Mouse (Mus musculus): Measurements from ENCODE around the gene Sec31b. TPM values are rescaled to one million over a fixed set of nuclear protein-coding genes. Genes with fewer than 3 reads are reported as not detected.
A peak's percentile ranks its signal among the peaks of the same experiment; 100 is the strongest.

Sec31b gene
- polyA plus RNA-seq, 1 experiment from 2014 or later, result 0.13 TPM

GRCm38 (mm10) chr19:44562652-44563206, 17.1 kb upstream of the Sec31b start, which contains the start of gene Hif1an:
Gene Hif1an (plus strand): TSS chr19:44562850.
- Histone ChIP-seq H3K4me2 (peak within 1 kb of the TSS; percentile 75), H3K9ac (peak within 1 kb of the TSS; percentile 78), H3K9me3 (no peaks in the 10 kb centered on the region), H3K4me3 (peak within 1 kb of the TSS; percentile 64), H3K36me3 (peaks cover 32% of the 10 kb centered on the region), H3K4me1 (replicated peaks) (peaks cover 33% of the 10 kb centered on the region), H3K27ac (replicated peaks) (peak within 1 kb of the TSS; percentile 77), H3K27me3 (peaks cover 17% of the 10 kb centered on the region)
- under 1% methylated on average over 33 of the region's 33 CpGs for WGBS
- ATAC-seq (ENCODE audit: low read depth), result peak; percentile 98

GRCm38 (mm10) chr19:44554861-44555590, 9.4 kb upstream of the Sec31b start, which contains the start of gene Ndufb8:
Gene Ndufb8 (minus strand): TSS chr19:44555440.
- H3K4me2 ChIP-seq, result peak within 1 kb of the TSS; percentile 81
- under 1% methylated on average over 50 of the region's 50 CpGs for WGBS

GRCm38 (mm10) chr19:44554490-44554860, 8.8 kb upstream of the Sec31b start:
- Histone ChIP-seq H3K4me3 (peak overlapping the region; percentile 90), H3K36me3 (peaks cover 41% of the 10 kb centered on the region), H3K9me3 (no peaks in the 10 kb centered on the region), H3K9ac (peak overlapping the region; percentile 93), H3K27me3 (peaks cover 14% of the 10 kb centered on the region), H3K27ac (replicated peaks) (peak overlapping the region; percentile 84), H3K4me1 (replicated peaks) (peaks cover 37% of the 10 kb centered on the region), H3K4me2 (peak overlapping the region; percentile 81)
- 2% methylated on average over 8 of the region's 8 CpGs for WGBS
- ATAC-seq (ENCODE audit: low read depth), result peak; percentile 54; the same call in 1 of the 2 replicates

More at GRCm38 (mm10) chr19:44554861-44555590, 9.4 kb upstream of the Sec31b start, which contains the start of gene Ndufb8:
- Histone ChIP-seq H3K36me3 (peaks cover 36% of the 10 kb centered on the region), H3K4me1 (replicated peaks) (peaks cover 37% of the 10 kb centered on the region), H3K9ac (peak within 1 kb of the TSS; percentile 93), H3K27me3 (peaks cover 14% of the 10 kb centered on the region), H3K9me3 (no peaks in the 10 kb centered on the region), H3K4me3 (peak within 1 kb of the TSS; percentile 90), H3K27ac (replicated peaks) (peak within 1 kb of the TSS; percentile 84)
- peak; percentile 84 for ATAC-seq (ENCODE audit: low read depth)

GRCm38 (mm10) chr19:44553286-44553685, 7.6 kb upstream of the Sec31b start:
- H3K27ac ChIP-seq (replicated peaks), result no peak overlapping the region
- WGBS, result 92% methylated on average over 4 of the region's 4 CpGs
- H3K27me3 ChIP-seq, result peaks cover 6% of the 10 kb centered on the region
- no peaks in the 10 kb centered on the region for H3K9me3 ChIP-seq
- 0 out of 2 replicates have a peak overlapping the region, but pooled peaks have one; percentile 93 for H3K9ac ChIP-seq
- peaks cover 53% of the 10 kb centered on the region for H3K36me3 ChIP-seq
- H3K4me1 ChIP-seq (replicated peaks), result peaks cover 37% of the 10 kb centered on the region
- H3K4me2 ChIP-seq, result peak overlapping the region; percentile 81
- ATAC-seq (ENCODE audit: low read depth), result no peak
- peak overlapping the region; percentile 90 for H3K4me3 ChIP-seq

- H3K27me3 ChIP-seq, result peaks cover under 1% of the 10 kb centered on the region; the same call in 1 of the 2 replicates
- no peaks in the 10 kb centered on the region for H3K9me3 ChIP-seq
- peak within 1 kb of the TSS; percentile 81 for H3K4me2 ChIP-seq
- 96% methylated on average over 4 of the region's 4 CpGs for WGBS
- ATAC-seq (ENCODE audit: low read depth), result no peak
- H3K9ac ChIP-seq, result peak within 1 kb of the TSS; percentile 93; the same call in 1 of the 2 replicates
- no peak within 1 kb of the TSS for H3K27ac ChIP-seq (replicated peaks)
- H3K4me3 ChIP-seq, result peak within 1 kb of the TSS; percentile 90
- peaks cover 37% of the 10 kb centered on the region for H3K4me1 ChIP-seq (replicated peaks)
- H3K36me3 ChIP-seq, result peaks cover 59% of the 10 kb centered on the region
Measured at GRCm38 (mm10) chr19:44552731-44553130, 7.1 kb upstream of the Sec31b start, which contains the start of gene Gm20538. Gene Gm20538 (minus strand): TSS chr19:44552831.

- Histone ChIP-seq H3K4me2 (peak overlapping the region; percentile 81), H3K36me3 (peaks cover 21% of the 10 kb centered on the region), H3K27me3 (0 out of 2 replicates have a peak, but pooled peaks cover 6% of the 10 kb centered on the region), H3K9ac (no peak overlapping the region; the same call in 1 of the 2 replicates), H3K27ac (replicated peaks) (no peak overlapping the region), H3K9me3 (peaks cover 14% of the 10 kb centered on the region), H3K4me1 (replicated peaks) (peaks cover 9% of the 10 kb centered on the region), H3K4me3 (no peak overlapping the region)
- 3% methylated on average over 13 of the region's 13 CpGs for WGBS
- ATAC-seq (ENCODE audit: low read depth), result peak; percentile 61; the same call in 1 of the 2 replicates
Measured at GRCm38 (mm10) chr19:44544775-44545174, 889 bp downstream of the Sec31b start.

- Histone ChIP-seq H3K27ac (replicated peaks) (no peak overlapping the region), H3K9ac (no peak overlapping the region), H3K4me3 (no peak overlapping the region), H3K4me2 (no peak overlapping the region), H3K4me1 (replicated peaks) (peaks cover 9% of the 10 kb centered on the region), H3K27me3 (0 out of 2 replicates have a peak, but pooled peaks cover 6% of the 10 kb centered on the region), H3K36me3 (peaks cover 17% of the 10 kb centered on the region), H3K9me3 (peaks cover 17% of the 10 kb centered on the region)
- no peak for ATAC-seq (ENCODE audit: low read depth)
- 63% methylated on average over 10 of the region's 10 CpGs for WGBS
Measured at GRCm38 (mm10) chr19:44544372-44544771, 1.3 kb downstream of the Sec31b start.

- H3K9me3 ChIP-seq, result peaks cover 17% of the 10 kb centered on the region
- no peak overlapping the region for H3K9ac ChIP-seq
- H3K4me2 ChIP-seq, result no peak overlapping the region
- H3K4me3 ChIP-seq, result no peak overlapping the region
- no peak overlapping the region for H3K27ac ChIP-seq (replicated peaks)
- H3K4me1 ChIP-seq (replicated peaks), result peaks cover 9% of the 10 kb centered on the region
- H3K36me3 ChIP-seq, result 0 out of 2 replicates have a peak, but pooled peaks cover under 1% of the 10 kb centered on the region
- 0 out of 2 replicates have a peak, but pooled peaks cover 6% of the 10 kb centered on the region for H3K27me3 ChIP-seq
- 90% methylated on average over 8 of the region's 8 CpGs for WGBS
- ATAC-seq (ENCODE audit: low read depth), result no peak
Measured at GRCm38 (mm10) chr19:44542694-44543178, 2.9 kb downstream of the Sec31b start.

GRCm38 (mm10) chr19:44537416-44537815, 8.2 kb downstream of the Sec31b start:
- H3K36me3 ChIP-seq, result no peaks in the 10 kb centered on the region
- H3K9me3 ChIP-seq, result peaks cover 17% of the 10 kb centered on the region
- no peak overlapping the region for H3K27ac ChIP-seq (replicated peaks)
- no peaks in the 10 kb centered on the region for H3K4me1 ChIP-seq (replicated peaks)
- 88% methylated on average over 8 of the region's 8 CpGs for WGBS
- H3K4me2 ChIP-seq, result no peak overlapping the region
- no peaks in the 10 kb centered on the region for H3K27me3 ChIP-seq
- ATAC-seq (ENCODE audit: low read depth), result no peak
- no peak overlapping the region for H3K4me3 ChIP-seq
- no peak overlapping the region for H3K9ac ChIP-seq

- H3K9me3 ChIP-seq, result peaks cover 8% of the 10 kb centered on the region
- H3K4me1 ChIP-seq (replicated peaks), result no peaks in the 10 kb centered on the region
- 39% methylated on average over 3 of the region's 3 CpGs for WGBS
- ATAC-seq (ENCODE audit: low read depth), result no peak
- H3K36me3 ChIP-seq, result no peaks in the 10 kb centered on the region
- H3K27me3 ChIP-seq, result no peaks in the 10 kb centered on the region
- H3K4me2 ChIP-seq, result no peak overlapping the region
- H3K9ac ChIP-seq, result no peak overlapping the region
- H3K4me3 ChIP-seq, result no peak overlapping the region
- H3K27ac ChIP-seq (replicated peaks), result no peak overlapping the region
Measured at GRCm38 (mm10) chr19:44535376-44535775, 10.3 kb downstream of the Sec31b start.

GRCm38 (mm10) chr19:44530018-44530417, 15.6 kb downstream of the Sec31b start:
- Histone ChIP-seq H3K9ac (no peak overlapping the region), H3K27me3 (no peaks in the 10 kb centered on the region), H3K27ac (replicated peaks) (no peak overlapping the region), H3K4me2 (no peak overlapping the region), H3K4me1 (replicated peaks) (no peaks in the 10 kb centered on the region), H3K9me3 (no peaks in the 10 kb centered on the region), H3K4me3 (no peak overlapping the region), H3K36me3 (no peaks in the 10 kb centered on the region)
- 79% methylated on average over 6 of the region's 6 CpGs for WGBS
- ATAC-seq (ENCODE audit: low read depth), result no peak
